Mouse (Mus musculus) neural tube, embryonic 10.5 days (tissue): ENCODE results near the gene Capza2.
"Not testable (repeated sequence)": the region's sequence is repeated elsewhere in the genome, so short reads cannot be mapped to it uniquely, and the experiment has no call there.

Experiments
- DNase-seq: peaks from one replicate; pipeline ENCODE4 v3.0.0-alpha.2; 2017; ENCODE audit warnings: low spot score; ENCODE audit errors: extremely low spot score

The Capza2 gene

DNA sequence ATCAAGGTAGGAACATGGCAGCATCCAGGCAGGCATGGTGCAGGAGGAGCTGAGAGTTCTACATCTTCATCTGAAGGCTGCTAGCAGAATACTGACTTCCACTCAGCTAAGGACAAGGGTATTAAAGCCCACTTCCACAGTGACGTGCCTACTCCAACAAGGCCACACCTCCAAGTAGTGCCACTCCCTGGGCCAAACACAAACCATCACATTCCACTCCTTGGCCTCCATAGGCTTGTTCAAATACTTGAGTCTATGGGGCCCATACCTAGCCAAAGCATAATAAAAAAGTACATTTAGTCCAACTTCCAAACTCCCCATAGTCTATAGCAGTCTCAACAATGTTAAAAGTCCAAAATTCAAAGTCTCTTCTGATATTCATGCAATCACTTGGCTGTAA is 68.0 kb downstream of the Capza2 start:
- DNase-seq: not testable (repeated sequence)

DNA sequence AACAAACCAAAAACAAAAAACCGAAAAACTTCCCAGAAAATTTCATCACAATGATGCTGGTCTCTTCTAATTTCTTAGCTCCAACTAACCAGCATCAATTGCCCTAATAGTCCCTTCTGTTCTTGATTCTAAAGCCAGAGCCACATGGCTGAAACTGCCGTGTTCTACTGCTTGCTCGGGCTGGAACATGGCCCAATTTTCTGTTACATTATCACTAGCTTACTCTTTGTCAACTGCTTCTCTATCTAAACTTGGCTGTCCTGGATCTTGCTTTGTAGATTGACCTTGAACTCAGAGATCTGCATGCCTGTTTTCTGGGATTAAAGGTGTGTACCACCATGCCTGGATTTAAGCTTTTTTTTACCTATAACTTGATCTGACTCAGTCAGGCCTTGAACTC is 69.9 kb downstream of the Capza2 start:
- no peak for DNase-seq
